Mouse (Mus musculus): Measurements from ENCODE around the gene Cnn1. TPM values are rescaled to one million over a fixed set of nuclear protein-coding genes. Genes with fewer than 3 reads are reported as not detected.
"Not testable (repeated sequence)": the region's sequence is repeated elsewhere in the genome, so short reads cannot be mapped to it uniquely, and the experiment has no call there.

The Cnn1 gene
- polyA plus RNA-seq, 1 experiment from 2014 or later, result 157 TPM

GRCm38 (mm10) chr9:22144304-22144965, 45.4 kb downstream of the Cnn1 start:
- H3K27ac ChIP-seq, result no peak overlapping the region
- WGBS, result 75% methylated on average over 8 of the region's 8 CpGs
- H3K27me3 ChIP-seq, result no peaks in the 10 kb centered on the region
- H3K4me3 ChIP-seq, result no peak overlapping the region
- H3K4me2 ChIP-seq, result no peak overlapping the region
- no peak overlapping the region for H3K9ac ChIP-seq
- no peak for ATAC-seq (replicated peaks; ENCODE audit: insufficient number of reproducible peaks, insufficient read depth, low FRiP score, low read depth)
- H3K9me3 ChIP-seq (replicated peaks), result no peaks in the 10 kb centered on the region
- no peaks in the 10 kb centered on the region for H3K4me1 ChIP-seq (replicated peaks)
- H3K36me3 ChIP-seq, result no peaks in the 10 kb centered on the region

- no peaks in the 10 kb centered on the region for H3K4me1 ChIP-seq (replicated peaks)
- ATAC-seq (replicated peaks; ENCODE audit: insufficient number of reproducible peaks, insufficient read depth, low FRiP score, low read depth), result no peak
- no peaks in the 10 kb centered on the region for H3K27me3 ChIP-seq
- H3K36me3 ChIP-seq, result no peaks in the 10 kb centered on the region
- H3K27ac ChIP-seq, result no peak overlapping the region
- H3K4me2 ChIP-seq, result no peak overlapping the region
- H3K9ac ChIP-seq, result no peak overlapping the region
- no peak overlapping the region for H3K4me3 ChIP-seq
- 62% methylated on average over 20 of the region's 20 CpGs for WGBS
- H3K9me3 ChIP-seq (replicated peaks), result no peaks in the 10 kb centered on the region
These were observed 50.6 kb downstream of the Cnn1 start for GRCm38 (mm10) chr9:22149426-22150248.

GRCm38 (mm10) chr9:22150249-22150693, 51.3 kb downstream of the Cnn1 start:
- not testable (repeated sequence) for H3K27ac ChIP-seq
- WGBS, result 74% methylated on average over 7 of the region's 7 CpGs

GRCm38 (mm10) chr9:22150946-22151345, 51.9 kb downstream of the Cnn1 start:
- no peaks in the 10 kb centered on the region for H3K9me3 ChIP-seq (replicated peaks)
- no peak overlapping the region for H3K4me3 ChIP-seq
- no peak for ATAC-seq (replicated peaks; ENCODE audit: insufficient number of reproducible peaks, insufficient read depth, low FRiP score, low read depth)
- 75% methylated on average over 2 of the region's 2 CpGs for WGBS
- H3K4me1 ChIP-seq (replicated peaks), result peaks cover 2% of the 10 kb centered on the region; the same call in 1 of the 2 replicates
- H3K36me3 ChIP-seq, result no peaks in the 10 kb centered on the region
- H3K27me3 ChIP-seq, result no peaks in the 10 kb centered on the region
- no peak overlapping the region for H3K27ac ChIP-seq
- H3K4me2 ChIP-seq, result no peak overlapping the region
- no peak overlapping the region for H3K9ac ChIP-seq

More at GRCm38 (mm10) chr9:22150249-22150693, 51.3 kb downstream of the Cnn1 start:
- H3K9me3 ChIP-seq (replicated peaks); ATAC-seq (replicated peaks; ENCODE audit: insufficient number of reproducible peaks, insufficient read depth, low FRiP score, low read depth); H3K36me3 ChIP-seq; H3K9ac ChIP-seq; H3K4me1 ChIP-seq (replicated peaks); H3K27me3 ChIP-seq; H3K4me3 ChIP-seq; H3K4me2 ChIP-seq: not testable (repeated sequence)

GRCm38 (mm10) chr9:22153810-22154209, 54.8 kb downstream of the Cnn1 start:
- H3K9me3 ChIP-seq (replicated peaks), result no peaks in the 10 kb centered on the region
- H3K27ac ChIP-seq, result no peak overlapping the region
- no peak for ATAC-seq (replicated peaks; ENCODE audit: insufficient number of reproducible peaks, insufficient read depth, low FRiP score, low read depth)
- no peaks in the 10 kb centered on the region for H3K36me3 ChIP-seq
- peaks cover 16% of the 10 kb centered on the region for H3K4me1 ChIP-seq (replicated peaks)
- H3K4me2 ChIP-seq, result no peak overlapping the region
- H3K9ac ChIP-seq, result no peak overlapping the region
- WGBS, result 85% methylated on average over 3 of the region's 3 CpGs
- no peak overlapping the region for H3K4me3 ChIP-seq
- no peaks in the 10 kb centered on the region for H3K27me3 ChIP-seq

- no peak for ATAC-seq (replicated peaks; ENCODE audit: insufficient number of reproducible peaks, insufficient read depth, low FRiP score, low read depth)
- Histone ChIP-seq H3K9ac (no peak overlapping the region), H3K4me3 (peak overlapping the region; percentile 3; the same call in 1 of the 2 replicates), H3K4me1 (replicated peaks) (peaks cover 16% of the 10 kb centered on the region), H3K4me2 (peak overlapping the region; percentile 58), H3K27ac (no peak overlapping the region), H3K36me3 (no peaks in the 10 kb centered on the region), H3K27me3 (no peaks in the 10 kb centered on the region), H3K9me3 (replicated peaks) (no peaks in the 10 kb centered on the region)
- WGBS, result 14% methylated on average over 10 of the region's 10 CpGs
These were observed 56.6 kb downstream of the Cnn1 start for GRCm38 (mm10) chr9:22155614-22156013.

- H3K9me3 ChIP-seq (replicated peaks), result no peaks in the 10 kb centered on the region
- peaks cover 16% of the 10 kb centered on the region for H3K4me1 ChIP-seq (replicated peaks)
- under 1% methylated on average over 65 of the region's 65 CpGs for WGBS
- ATAC-seq (replicated peaks; ENCODE audit: insufficient number of reproducible peaks, insufficient read depth, low FRiP score, low read depth), result peak; percentile 99
- peak within 1 kb of the TSS; percentile 88 for H3K27ac ChIP-seq
- peak within 1 kb of the TSS; percentile 81 for H3K9ac ChIP-seq
- H3K36me3 ChIP-seq, result no peaks in the 10 kb centered on the region
- H3K4me3 ChIP-seq, result peak within 1 kb of the TSS; percentile 76
- H3K27me3 ChIP-seq, result no peaks in the 10 kb centered on the region
- peak within 1 kb of the TSS; percentile 72 for H3K4me2 ChIP-seq
These were observed 57.7 kb downstream of the Cnn1 start, which contains the start of gene Pigyl for GRCm38 (mm10) chr9:22156497-22157245. Gene Pigyl, plus strand, starts transcription at chr9:22156846.

GRCm38 (mm10) chr9:22157516-22158265, 58.7 kb downstream of the Cnn1 start:
- no peak for ATAC-seq (replicated peaks; ENCODE audit: insufficient number of reproducible peaks, insufficient read depth, low FRiP score, low read depth)
- Histone ChIP-seq H3K4me3 (peak overlapping the region; percentile 76), H3K4me1 (replicated peaks) (peaks cover 16% of the 10 kb centered on the region), H3K27ac (no peak overlapping the region), H3K4me2 (peak overlapping the region; percentile 72), H3K9me3 (replicated peaks) (no peaks in the 10 kb centered on the region), H3K27me3 (no peaks in the 10 kb centered on the region), H3K36me3 (no peaks in the 10 kb centered on the region), H3K9ac (peak overlapping the region; percentile 81; the same call in 1 of the 2 replicates)
- 54% methylated on average over 34 of the region's 34 CpGs for WGBS

Measured in heart, embryonic 15.5 days (tissue).